Mouse (Mus musculus): ENCODE measurements around the gene Dedd2.

DNA sequence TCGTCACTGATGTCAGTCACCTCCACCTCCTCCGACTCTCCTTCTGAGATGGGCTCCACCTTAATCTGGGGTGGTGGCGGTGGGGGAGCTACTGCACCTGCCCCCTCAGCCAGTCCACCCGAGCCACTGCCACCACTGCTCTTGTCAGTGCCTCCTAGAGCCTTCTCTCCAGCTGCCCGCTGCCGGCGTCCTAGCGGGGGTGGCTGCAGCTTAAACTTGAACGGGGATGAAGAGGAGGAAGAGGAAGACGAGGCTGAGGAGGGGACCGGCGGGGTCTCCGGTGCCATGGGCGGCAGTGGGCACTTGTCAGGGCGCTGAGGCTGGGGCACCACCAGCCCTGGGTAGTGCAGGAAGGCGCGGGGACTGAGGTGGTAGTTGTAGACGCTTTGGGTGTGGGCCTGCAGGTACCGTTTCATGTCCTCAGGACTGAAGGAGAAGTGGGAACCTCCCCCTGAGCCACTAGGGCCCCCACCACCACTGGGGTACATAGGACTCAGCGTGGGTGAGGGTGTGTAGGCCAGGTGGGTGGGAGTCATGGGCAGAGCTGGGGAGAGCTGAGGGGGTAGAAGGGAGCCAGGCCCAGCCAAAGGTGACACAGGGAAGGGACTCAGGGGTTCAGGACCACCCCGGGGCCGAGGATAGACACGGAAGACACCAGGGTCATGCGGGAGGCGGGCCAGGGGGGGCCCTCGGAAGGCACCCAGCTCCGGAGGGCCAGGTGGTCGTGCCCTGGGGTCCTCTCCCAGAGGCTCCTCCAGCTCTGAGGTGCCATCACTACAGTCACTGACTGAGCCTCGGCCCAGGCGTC, 24.4 kb upstream of the Dedd2 start:
- TF ChIP-seq CTCF (IDR thresholded peaks at IDR 0.05; ENCODE audit: low read depth): no peak
- TF ChIP-seq EP300 (IDR thresholded peaks at IDR 0.05; ENCODE audit: low read depth): no peak

Data from liver, postnatal 0 days (tissue).